Mouse (Mus musculus) embryonic facial prominence, embryonic 15.5 days (tissue): Measurements from ENCODE around the gene Tlx1. TPM values are rescaled to one million over a fixed set of nuclear protein-coding genes. Genes with fewer than 3 reads are reported as not detected.

ENCODE experiments used
- ATAC-seq: fragments of 200-750 bp; cut with Nextera tagmentation; 2 replicates; pipeline ENCODE4 v1.8.0; 2017; ENCODE audit warnings: low read depth, moderate TSS enrichment; ENCODE audit not compliant: insufficient number of reproducible peaks, low FRiP score, low TSS enrichment
- H3K27ac ChIP-seq: fragments of 300-500 bp; sonication (generic); replicated peaks from 2 replicates; pipeline ENCODE4 v1.5.1; 2015; ENCODE audit warnings: mild to moderate bottlenecking, inconsistent platforms
- H3K27me3 ChIP-seq: fragments of 300-500 bp; sonication (generic); 2 replicates; pipeline ENCODE4 v1.6.1; 2015; ENCODE audit warnings: inconsistent platforms
- H3K36me3 ChIP-seq: fragments of 300-500 bp; sonication (generic); 2 replicates; pipeline ENCODE4 v1.6.1; 2015; ENCODE audit warnings: mild to moderate bottlenecking, inconsistent platforms
- H3K4me1 ChIP-seq: fragments of 300-500 bp; sonication (generic); 2 replicates; pipeline ENCODE4 v1.6.1; 2015; ENCODE audit warnings: inconsistent platforms
- H3K4me2 ChIP-seq: fragments of 300-500 bp; sonication (generic); replicated peaks from 2 replicates; pipeline ENCODE4 v1.6.1; 2015; ENCODE audit warnings: mild to moderate bottlenecking, inconsistent platforms
- H3K4me3 ChIP-seq: fragments of 300-500 bp; sonication (generic); replicated peaks from 2 replicates; pipeline ENCODE4 v1.5.1; 2015; ENCODE audit warnings: mild to moderate bottlenecking, inconsistent platforms
- H3K9ac ChIP-seq: fragments of 300-500 bp; sonication (generic); 2 replicates; pipeline ENCODE4 v1.6.1; 2015; ENCODE audit warnings: inconsistent platforms
- H3K9me3 ChIP-seq: fragments of 300-500 bp; sonication (generic); replicated peaks from 2 replicates; pipeline ENCODE4 v1.6.1; 2016; ENCODE audit warnings: inconsistent platforms
- WGBS: fragments of 180-500 bp; shearing (Covaris S2); methylation state at CpG from one replicate; pipeline ENCODE4 v1.1.7; 2015; 5-methylcytosine and 5-hydroxymethylcytosine counted together
- polyA plus RNA-seq: library from polyadenylated mRNA; unstranded; fragments of >200 nt; fragmentation: Nextera tagmentation; extraction: Ambion mirVana; gene quantifications from 2 replicates; pipeline ENCODE4 v1.2.1, GENCODE M21; 2015

Tlx1 gene
- polyA plus RNA-seq, 1 experiment from 2014 or later = 1.2 TPM

GRCm38 (mm10) chr19:45177004-45177737 is 26.7 kb downstream of the Tlx1 start:
- Histone ChIP-seq H3K4me1 (peaks cover 5% of the 10 kb centered on the region; the same call in 1 of the 2 replicates), H3K9me3 (no peaks in the 10 kb centered on the region), H3K4me3 (0 out of 2 replicates have a peak overlapping the region, but pooled peaks have one; percentile 11), H3K27me3 (peaks cover 17% of the 10 kb centered on the region; the same call in 1 of the 2 replicates), H3K9ac (no peak overlapping the region), H3K4me2 (peak overlapping the region; percentile 42), H3K27ac (no peak overlapping the region), H3K36me3 (no peaks in the 10 kb centered on the region)
- peak; percentile 72; the same call in 1 of the 2 replicates for ATAC-seq
- 18% methylated on average over 26 of the region's 26 CpGs for WGBS

GRCm38 (mm10) chr19:45179451-45179850 is 29.0 kb downstream of the Tlx1 start:
- Histone ChIP-seq H3K27me3 (peaks cover 11% of the 10 kb centered on the region; the same call in 1 of the 2 replicates), H3K36me3 (no peaks in the 10 kb centered on the region), H3K9me3 (no peaks in the 10 kb centered on the region), H3K4me2 (no peak overlapping the region), H3K4me3 (no peak overlapping the region), H3K9ac (no peak overlapping the region), H3K4me1 (peaks cover 5% of the 10 kb centered on the region; the same call in 1 of the 2 replicates), H3K27ac (no peak overlapping the region)
- ATAC-seq = no peak
- 84% methylated on average over 4 of the region's 4 CpGs for WGBS

DNA sequence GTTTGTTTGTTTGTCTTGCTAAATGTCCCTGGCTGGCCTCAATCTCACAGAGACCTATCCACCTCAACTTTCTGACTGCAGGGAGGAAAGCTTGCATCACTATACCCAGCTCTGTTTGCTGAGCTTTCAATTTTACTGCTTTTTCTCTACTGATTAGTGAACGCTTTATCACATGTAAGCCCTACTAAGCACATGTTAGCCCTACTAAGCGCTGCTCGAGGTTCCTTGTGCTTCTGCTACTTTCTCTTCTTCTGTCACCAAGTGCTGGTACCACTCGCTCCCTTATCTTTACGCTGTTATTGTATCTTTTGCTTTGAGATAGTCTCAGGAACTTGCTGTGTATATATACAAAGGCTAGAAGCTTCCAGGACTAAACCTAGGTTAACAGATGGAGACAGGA is 30.0 kb downstream of the Tlx1 start:
- WGBS = 88% methylated on average over 5 of the region's 5 CpGs
- no peak overlapping the region for H3K4me3 ChIP-seq
- peaks cover 5% of the 10 kb centered on the region; the same call in 1 of the 2 replicates for H3K4me1 ChIP-seq
- peaks cover 4% of the 10 kb centered on the region; the same call in 1 of the 2 replicates for H3K27me3 ChIP-seq
- no peak overlapping the region for H3K9ac ChIP-seq
- H3K36me3 ChIP-seq = no peaks in the 10 kb centered on the region
- no peak for ATAC-seq
- H3K4me2 ChIP-seq = no peak overlapping the region
- no peak overlapping the region for H3K27ac ChIP-seq
- no peaks in the 10 kb centered on the region for H3K9me3 ChIP-seq

DNA sequence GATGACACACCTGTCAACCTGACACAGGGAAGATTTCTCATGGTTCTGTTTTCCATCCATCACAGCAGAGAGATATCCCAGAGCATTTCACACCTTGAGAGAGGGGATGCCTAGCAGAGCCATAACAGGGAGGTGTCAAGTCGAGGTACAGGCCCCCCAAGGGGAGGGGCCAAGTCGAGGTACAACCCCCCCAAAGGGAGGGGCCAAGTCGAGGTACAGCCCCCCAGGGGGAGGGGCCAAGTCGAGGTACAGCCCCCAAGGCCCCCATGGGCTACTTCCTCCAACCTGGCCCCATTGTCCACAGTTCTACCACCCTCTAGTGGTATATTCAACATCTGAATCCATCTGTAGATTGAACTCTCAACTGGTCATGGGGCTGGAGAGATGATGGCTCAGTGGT is 44.2 kb downstream of the Tlx1 start:
- H3K9ac ChIP-seq = no peak overlapping the region
- no peak overlapping the region for H3K4me2 ChIP-seq
- H3K4me1 ChIP-seq = no peaks in the 10 kb centered on the region
- no peak for ATAC-seq
- no peak overlapping the region for H3K27ac ChIP-seq
- no peak overlapping the region for H3K4me3 ChIP-seq
- H3K27me3 ChIP-seq = no peaks in the 10 kb centered on the region
- no peaks in the 10 kb centered on the region for H3K36me3 ChIP-seq
- H3K9me3 ChIP-seq = 0 out of 2 replicates have a peak, but pooled peaks cover 6% of the 10 kb centered on the region
- WGBS = 37% methylated on average over 4 of the region's 4 CpGs

GRCm38 (mm10) chr19:45196967-45197366 is 46.5 kb downstream of the Tlx1 start:
- Histone ChIP-seq H3K36me3 (no peaks in the 10 kb centered on the region), H3K9me3 (0 out of 2 replicates have a peak, but pooled peaks cover 6% of the 10 kb centered on the region), H3K9ac (no peak overlapping the region), H3K4me2 (no peak overlapping the region), H3K4me3 (no peak overlapping the region), H3K4me1 (no peaks in the 10 kb centered on the region), H3K27ac (no peak overlapping the region), H3K27me3 (no peaks in the 10 kb centered on the region)
- no peak for ATAC-seq
- 86% methylated on average over 8 of the region's 8 CpGs for WGBS

GRCm38 (mm10) chr19:45205311-45206105 is 55.0 kb downstream of the Tlx1 start:
- 74% methylated on average over 3 of the region's 3 CpGs for WGBS
- Histone ChIP-seq H3K9ac (no peak overlapping the region), H3K36me3 (no peaks in the 10 kb centered on the region), H3K27me3 (peaks cover 2% of the 10 kb centered on the region), H3K4me1 (peaks cover 13% of the 10 kb centered on the region), H3K4me3 (no peak overlapping the region), H3K27ac (no peak overlapping the region), H3K4me2 (no peak overlapping the region), H3K9me3 (no peaks in the 10 kb centered on the region)
- no peak for ATAC-seq

Other genes starting within 250 kb of the Tlx1 start
- gene Slf2, start 219.5 kb upstream of the Tlx1 start, polyA plus RNA-seq = 27.1 and 32.3 TPM in 2 replicates
- gene Sema4g, start 161.6 kb upstream of the Tlx1 start, polyA plus RNA-seq = 4.8 and 5.9 TPM in 2 replicates
- gene Twnk, start 145.0 kb upstream of the Tlx1 start, polyA plus RNA-seq = 20.2 and 22.1 TPM in 2 replicates
- gene Mrpl43, start 144.2 kb upstream of the Tlx1 start, polyA plus RNA-seq = 73.1 and 77.3 TPM in 2 replicates
- 75.8 and 80.5 TPM in 2 replicates for gene Lzts2, start 136.3 kb upstream of the Tlx1 start, polyA plus RNA-seq
- gene Pdzd7, start 105.0 kb upstream of the Tlx1 start, polyA plus RNA-seq = 0.68 and 0.75 TPM in 2 replicates
- gene Sfxn3, start 103.2 kb upstream of the Tlx1 start, polyA plus RNA-seq = 37.4 and 41.3 TPM in 2 replicates
- gene Kazald1, start 75.4 kb upstream of the Tlx1 start, polyA plus RNA-seq = 58.2 and 59.1 TPM in 2 replicates
- 0.49 and 0.75 TPM in 2 replicates for gene Lbx1, start 85.1 kb downstream of the Tlx1 start, polyA plus RNA-seq
- 45.6 and 48.4 TPM in 2 replicates for gene Btrc, start 213.1 kb downstream of the Tlx1 start, polyA plus RNA-seq